Mouse (Mus musculus) MEL (cell line): ENCODE data around the gene Ano10.

ENCODE experiments used
- BHLHE40 ChIP-seq: IDR thresholded peaks from 2 replicates; pipeline ENCODE4 v1.6.1; 2012; ENCODE audit warnings: low read depth, mild to moderate bottlenecking, inconsistent platforms, low read length, improper control_type of control experiment, borderline replicate concordance
- CTCF ChIP-seq, 3 experiments: IDR thresholded peaks in 2 of 3; conservative IDR thresholded peaks in 1 of 3; 2 replicates each; pipeline ENCODE4 v1.5.1; 2011 to 2012; ENCODE audit warnings: low read length in 3 of 3, low read depth in 2 of 3, mild to moderate bottlenecking in 2 of 3, improper control_type of control experiment in 1 of 3, inconsistent platforms in 1 of 3, mixed read lengths in 1 of 3, moderate library complexity in 1 of 3; ENCODE audit not compliant: control insufficient read depth in 1 of 3, insufficient read depth in 1 of 3, poor library complexity in 1 of 3, severe bottlenecking in 1 of 3
- EP300 ChIP-seq, 2 experiments: IDR thresholded peaks; 2 replicates each; pipeline ENCODE4 v1.6.1; 2011; ENCODE audit warnings: improper control_type of control experiment in 2 of 2, low read length in 2 of 2, low read depth in 1 of 2, mild to moderate bottlenecking in 1 of 2
- ETS1 ChIP-seq: IDR thresholded peaks from 2 replicates; pipeline ENCODE4 v1.6.1; 2012; ENCODE audit warnings: low read depth, mild to moderate bottlenecking, inconsistent platforms, low read length, improper control_type of control experiment, moderate library complexity
- GATA1 ChIP-seq: IDR thresholded peaks from 2 replicates; pipeline ENCODE4 v1.6.1; 2011; ENCODE audit warnings: low read depth, low read length, improper control_type of control experiment
- MAX ChIP-seq: IDR thresholded peaks from 2 replicates; pipeline ENCODE4 v1.6.1; 2011; ENCODE audit warnings: low read length, improper control_type of control experiment
- MEF2A ChIP-seq: IDR thresholded peaks from 2 replicates; pipeline ENCODE4 v1.6.1; 2014; ENCODE audit warnings: low read depth, mild to moderate bottlenecking, inconsistent platforms, low read length, improper control_type of control experiment; ENCODE audit not compliant: poor library complexity, insufficient replicate concordance, severe bottlenecking; ENCODE audit errors: extremely low read depth
- NELFE ChIP-seq: IDR thresholded peaks from 2 replicates; pipeline ENCODE4 v1.6.1; 2011; ENCODE audit warnings: low read depth, low read length, improper control_type of control experiment
- POLR2A ChIP-seq, 2 experiments: IDR thresholded peaks; 2 replicates each; pipeline ENCODE4 v1.6.1; 2011 to 2012; ENCODE audit warnings: low read length in 2 of 2, mild to moderate bottlenecking in 2 of 2, control low read depth in 1 of 2, improper control_type of control experiment in 1 of 2, low read depth in 1 of 2, moderate library complexity in 1 of 2; ENCODE audit not compliant: control insufficient read depth in 1 of 2, insufficient read depth in 1 of 2, poor library complexity in 1 of 2
- RAD21 ChIP-seq: IDR thresholded peaks from 2 replicates; pipeline ENCODE4 v1.6.1; 2011; ENCODE audit warnings: mild to moderate bottlenecking, low read depth, low read length, improper control_type of control experiment
- SIN3A ChIP-seq: IDR thresholded peaks from 2 replicates; pipeline ENCODE4 v1.6.1; 2012; ENCODE audit warnings: low read length, improper control_type of control experiment, inconsistent platforms
- USF1 ChIP-seq: IDR thresholded peaks from 2 replicates; pipeline ENCODE4 v1.6.1; 2014; ENCODE audit warnings: low read depth, mild to moderate bottlenecking, inconsistent platforms, low read length, improper control_type of control experiment, moderate library complexity

DNA sequence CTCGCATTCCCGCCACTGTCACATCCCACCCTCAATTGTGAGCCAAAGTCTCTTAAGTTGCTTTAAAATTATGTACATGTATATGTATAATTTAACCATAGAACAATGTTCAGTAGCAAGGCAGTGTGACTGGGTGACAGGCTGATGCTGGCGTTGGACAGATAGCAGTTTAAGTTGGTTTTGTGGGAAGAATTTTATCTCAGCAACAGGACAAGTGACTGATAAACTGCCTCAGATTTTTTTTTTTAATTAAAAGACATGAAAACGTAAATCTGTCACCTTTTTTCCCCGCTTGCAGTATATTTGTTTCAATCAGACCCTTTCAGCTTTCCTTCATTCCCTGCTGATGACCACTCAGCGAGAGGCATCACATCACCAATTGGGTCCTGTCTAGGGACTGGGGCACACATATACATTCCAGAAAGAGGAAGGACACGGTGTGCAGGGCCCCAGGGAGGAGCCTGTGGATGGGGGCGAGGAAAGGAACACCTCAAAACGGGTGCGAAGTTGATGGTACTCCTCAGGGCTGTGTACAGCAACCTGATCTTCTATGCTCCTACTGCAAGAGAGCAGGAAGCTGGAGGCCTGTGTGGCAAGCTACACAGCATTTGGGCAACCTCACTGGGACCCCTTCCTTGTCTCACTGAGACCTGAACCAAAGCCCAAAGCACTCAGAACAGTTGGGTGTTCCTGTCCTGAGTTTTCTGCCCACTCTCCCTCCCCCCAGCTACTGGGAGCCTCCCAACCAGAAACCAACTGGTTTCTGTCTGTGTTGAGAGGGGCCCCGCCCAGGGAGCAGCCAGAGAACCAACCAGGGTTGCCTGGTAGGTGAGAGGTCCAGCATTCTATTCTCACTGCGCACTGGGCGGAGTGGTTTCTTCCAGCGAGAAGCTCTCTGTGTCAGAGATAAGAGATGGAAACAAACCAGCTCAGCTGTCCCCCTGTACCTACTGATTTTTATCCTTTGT lies 15.1 kb upstream of the Ano10 start:
- TF ChIP-seq POLR2A (IDR thresholded peaks at IDR 0.05; ENCODE audit: control insufficient read depth in 1 of 2, insufficient read depth in 1 of 2, low read depth in 1 of 2, low read length in 2 of 2, poor library complexity in 1 of 2) (no peak), EP300 (IDR thresholded peaks at IDR 0.05; ENCODE audit: low read depth in 1 of 2, low read length in 2 of 2) (peak; percentile 68 to 73), ETS1 (0 out of 2 replicates have a peak, but pooled peaks have one; percentile 15), RAD21 (no peak), MEF2A (no peak), CTCF (IDR thresholded peaks at IDR 0.05 in 2 of 3, conservative IDR thresholded peaks at IDR 0.05 in 1 of 3; ENCODE audit: control insufficient read depth in 1 of 3, insufficient read depth in 1 of 3, low read depth in 2 of 3, low read length in 3 of 3, poor library complexity in 1 of 3, severe bottlenecking in 1 of 3) (no peak), GATA1 (peak; percentile 82), BHLHE40 (peak; percentile 65; the same call in 1 of the 2 replicates), SIN3A (no peak; the same call in 1 of the 2 replicates), MAX (no peak), USF1 (no peak), NELFE (no peak)
